Mouse (Mus musculus) gonadal fat pad, adult 2 months (tissue): ENCODE data around the gene Ahsg. TPM values are rescaled to one million over a fixed set of nuclear protein-coding genes. Genes with fewer than 3 reads are reported as not detected.
A peak's percentile ranks its signal among the peaks of the same experiment; 100 is the strongest.

Experiments used
- DNase-seq: peaks from one replicate; pipeline ENCODE4 v3.0.0-alpha.2; 2012; ENCODE audit warnings: low read depth
- polyA plus RNA-seq: library from polyadenylated mRNA; depleted of rRNA; stranded (reverse); fragments of >200 nt; gene quantifications from 2 replicates; pipeline ENCODE4 v1.2.3, GENCODE M21; 2012; rRNA removed

Gene Ahsg
- polyA plus RNA-seq, result 1.6 and 11.2 TPM in 2 replicates

DNA sequence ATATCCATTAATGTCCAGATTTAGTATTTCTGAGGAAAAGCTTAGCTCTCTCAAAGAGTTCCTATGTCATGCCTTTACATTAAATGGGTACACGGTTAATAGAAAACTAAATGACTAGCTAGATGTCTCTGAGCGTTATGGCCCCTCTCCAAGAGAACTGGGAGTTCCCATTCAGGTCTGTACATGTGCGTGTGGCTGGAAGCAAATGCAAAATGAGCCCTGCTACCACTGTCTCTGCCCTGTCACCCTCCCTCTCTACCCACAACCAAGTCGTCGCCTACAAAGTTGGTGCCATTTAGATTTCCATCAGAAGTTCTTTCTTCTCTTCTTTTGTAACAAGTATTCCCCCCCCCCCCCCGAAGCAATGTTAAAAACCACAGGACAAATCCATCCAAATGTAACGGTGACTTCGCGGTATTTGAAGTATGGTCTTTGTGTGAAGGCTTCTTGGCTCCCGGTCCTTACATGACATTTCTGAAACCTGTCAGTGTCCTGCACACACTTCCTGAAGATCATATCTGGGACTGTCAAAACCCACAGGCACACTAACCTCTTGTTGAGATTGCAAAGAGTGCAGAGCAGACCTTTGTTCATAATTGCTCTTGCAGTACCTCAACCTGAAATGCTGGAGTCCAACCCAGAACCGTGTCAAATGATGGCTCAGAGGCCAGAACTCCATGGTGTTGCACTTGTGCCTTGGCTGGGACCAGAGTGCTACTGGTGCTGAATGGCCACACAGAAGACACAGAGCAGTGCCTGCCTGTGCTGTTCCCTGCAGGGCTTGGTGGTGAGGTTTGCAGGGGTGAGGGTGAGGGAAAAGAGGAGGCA lies at the start of gene Ahsg:
Ahsg (plus strand) TSS at position 595 of the 828 bp plus-strand sequence.
- DNase-seq, result no peak

- no peak for DNase-seq
These were observed 48.2 kb upstream of the Ahsg start for GRCm38 (mm10) chr16:22842871-22843270.

GRCm38 (mm10) chr16:22844061-22844801 lies 46.8 kb upstream of the Ahsg start:
- no peak for DNase-seq

DNA sequence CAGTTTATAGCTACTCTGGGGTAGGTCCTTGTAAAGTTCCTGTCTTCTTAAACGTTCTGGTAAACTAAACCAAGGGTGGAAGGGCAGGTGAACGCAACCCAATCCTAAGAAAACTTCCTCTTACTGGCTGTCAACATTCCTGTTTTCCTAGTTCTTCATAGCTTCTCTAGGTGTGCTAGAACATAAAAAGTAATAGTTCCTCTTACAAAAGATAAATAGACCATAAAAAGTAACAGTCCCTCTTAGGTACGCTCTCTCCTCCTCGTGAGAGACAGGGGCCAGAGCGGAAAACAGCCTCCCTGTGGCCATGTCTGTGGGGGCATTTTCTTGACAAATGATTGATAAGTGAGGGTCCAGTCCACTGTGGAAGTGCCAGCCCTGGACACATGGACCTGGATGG lies 46.2 kb upstream of the Ahsg start:
- DNase-seq, result no peak

- DNase-seq, result no peak
These were observed 45.6 kb upstream of the Ahsg start for GRCm38 (mm10) chr16:22845481-22845880.

DNA sequence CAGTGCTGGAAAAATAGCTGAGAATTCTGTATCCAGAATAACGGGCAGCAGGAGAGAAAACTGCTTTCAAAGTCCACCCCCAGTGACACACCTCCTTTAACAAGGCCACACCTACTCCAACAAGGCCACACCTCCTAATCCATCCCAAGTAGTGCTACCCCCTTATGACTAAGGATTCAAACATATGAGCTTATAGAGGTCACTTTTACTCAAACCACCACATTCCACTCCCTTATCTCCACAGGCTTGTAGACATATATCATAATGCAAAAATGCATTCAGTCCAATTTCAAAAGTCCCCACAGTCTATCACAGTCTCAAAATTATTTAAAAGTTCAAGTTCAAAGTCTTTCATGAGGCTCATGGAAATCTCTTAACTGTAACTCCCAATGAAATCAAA lies 43.4 kb upstream of the Ahsg start:
- no peak for DNase-seq

- no peak for DNase-seq
These were observed 42.7 kb upstream of the Ahsg start for GRCm38 (mm10) chr16:22848331-22848730.

GRCm38 (mm10) chr16:22852709-22853108 lies 38.4 kb upstream of the Ahsg start:
- no peak for DNase-seq

- DNase-seq, result no peak
These were observed 34.3 kb upstream of the Ahsg start for GRCm38 (mm10) chr16:22856773-22857172.

GRCm38 (mm10) chr16:22857431-22858113 lies 33.5 kb upstream of the Ahsg start, which contains the start of the genes Tbccd1 and Dnajb11:
TSS of gene Tbccd1 (minus strand) at chr16:22857669.
TSS of gene Dnajb11 (plus strand) at chr16:22857845.
- peak; percentile 92 for DNase-seq

DNA sequence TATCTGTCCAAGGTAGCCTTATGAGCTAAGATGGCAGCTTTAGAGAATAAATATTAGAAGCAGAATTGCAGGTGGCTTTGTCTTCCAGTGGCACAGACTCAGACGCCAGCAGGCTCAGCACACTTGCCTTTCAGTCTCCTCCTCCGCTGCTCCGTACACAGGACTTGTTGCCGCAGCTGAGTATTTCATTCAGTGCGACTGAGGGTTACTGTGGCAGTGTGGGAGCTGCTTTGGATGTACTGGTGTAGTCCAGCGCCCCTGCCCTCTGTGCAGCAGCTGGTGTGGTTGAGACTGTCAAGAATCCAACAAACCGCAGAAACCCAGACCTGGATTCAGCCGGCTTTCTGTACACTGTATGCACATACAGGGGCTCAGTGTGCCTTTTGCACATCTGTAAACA lies 18.7 kb upstream of the Ahsg start:
- DNase-seq, result no peak

- DNase-seq, result no peak
These were observed 17.7 kb upstream of the Ahsg start for GRCm38 (mm10) chr16:22873369-22873768.

DNA sequence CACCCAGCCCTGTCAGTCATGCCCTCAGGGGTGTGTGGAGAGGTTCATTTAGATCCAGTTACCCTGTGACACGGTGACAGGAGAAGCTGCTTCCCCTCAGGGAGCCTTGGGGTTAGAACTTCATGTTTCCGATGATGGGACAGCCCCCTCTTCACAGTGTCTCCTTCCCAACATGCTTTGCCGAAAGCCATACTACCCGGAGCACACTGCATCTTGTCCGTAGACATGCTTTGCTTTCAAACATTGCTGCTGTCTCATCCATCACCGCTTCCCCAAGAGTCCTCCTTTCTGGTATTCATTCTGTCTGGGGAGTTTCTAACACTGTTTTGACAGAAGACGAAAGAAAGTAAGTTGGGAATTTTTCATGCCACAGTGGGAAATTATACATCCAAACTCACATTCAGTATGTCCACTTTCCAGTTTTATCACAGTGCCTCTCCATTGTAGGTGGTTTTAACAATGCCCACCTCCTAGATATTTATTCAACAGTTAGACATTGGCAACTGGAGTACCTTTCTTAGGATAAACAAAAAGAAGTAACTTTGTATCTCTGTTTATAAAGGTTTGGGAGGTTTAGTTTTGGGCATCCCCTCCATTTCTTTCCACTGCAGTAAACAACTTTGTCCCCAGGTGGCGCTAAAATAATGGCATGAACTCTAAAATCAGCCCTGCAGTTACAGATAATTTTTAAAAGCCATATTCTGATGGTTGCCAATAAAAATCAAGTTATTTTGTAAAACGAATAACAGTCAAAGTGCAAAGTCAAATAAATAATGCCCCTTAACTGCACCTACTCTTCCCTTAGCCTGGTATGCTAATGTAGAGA lies 14.6 kb upstream of the Ahsg start:
- no peak for DNase-seq

- no peak for DNase-seq
These were observed 13.3 kb upstream of the Ahsg start for GRCm38 (mm10) chr16:22877660-22878390.

DNA sequence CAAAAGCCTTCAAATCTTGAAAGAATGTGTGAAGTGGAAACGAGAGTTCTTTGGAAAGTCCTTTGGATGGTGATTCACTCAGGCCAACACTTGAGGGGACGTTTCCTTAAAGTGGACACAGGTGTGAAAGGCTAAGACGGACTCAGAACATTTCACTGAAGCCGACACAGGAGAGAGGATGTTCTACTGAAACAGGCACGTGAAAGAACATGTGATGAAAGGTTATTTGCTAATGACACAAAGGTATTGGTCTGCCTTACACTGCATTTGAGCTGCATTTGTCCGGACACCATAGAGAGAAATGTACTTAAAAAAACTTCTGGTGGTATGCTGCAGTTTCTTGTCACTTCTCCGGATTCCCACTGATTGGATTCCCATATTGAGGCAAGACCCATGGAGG lies 12.4 kb upstream of the Ahsg start:
- DNase-seq, result no peak

DNA sequence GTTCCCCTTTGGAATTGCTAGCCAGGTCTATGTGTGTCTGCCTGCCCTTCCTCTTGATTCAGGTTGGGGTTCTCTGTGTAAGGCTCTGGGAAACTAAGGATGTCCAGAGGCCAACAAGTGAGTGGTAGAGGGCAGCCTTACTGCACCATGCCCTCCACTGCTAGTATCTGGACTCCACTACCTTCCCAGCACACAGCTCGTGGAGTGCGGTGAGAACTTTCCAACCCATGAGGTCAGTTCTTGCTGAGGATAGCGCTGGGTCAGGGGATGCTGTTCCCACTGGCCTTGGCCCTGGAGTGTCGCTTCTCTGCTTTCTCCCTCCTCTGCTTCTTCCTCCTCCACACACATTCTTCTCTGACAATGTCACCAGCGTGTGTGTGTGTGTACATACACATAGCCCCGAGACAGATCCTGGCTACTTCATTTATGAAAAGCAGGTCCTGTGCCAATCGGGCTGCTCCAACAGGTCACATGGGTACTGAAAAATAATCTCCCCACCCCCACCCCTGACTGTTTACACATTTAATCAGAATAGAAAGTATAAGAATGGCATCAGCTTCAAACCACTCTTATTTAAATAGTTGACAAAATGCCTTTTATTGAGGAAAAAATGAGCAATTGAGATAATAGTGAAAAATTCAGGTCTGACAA lies 11.0 kb upstream of the Ahsg start:
- no peak for DNase-seq

DNA sequence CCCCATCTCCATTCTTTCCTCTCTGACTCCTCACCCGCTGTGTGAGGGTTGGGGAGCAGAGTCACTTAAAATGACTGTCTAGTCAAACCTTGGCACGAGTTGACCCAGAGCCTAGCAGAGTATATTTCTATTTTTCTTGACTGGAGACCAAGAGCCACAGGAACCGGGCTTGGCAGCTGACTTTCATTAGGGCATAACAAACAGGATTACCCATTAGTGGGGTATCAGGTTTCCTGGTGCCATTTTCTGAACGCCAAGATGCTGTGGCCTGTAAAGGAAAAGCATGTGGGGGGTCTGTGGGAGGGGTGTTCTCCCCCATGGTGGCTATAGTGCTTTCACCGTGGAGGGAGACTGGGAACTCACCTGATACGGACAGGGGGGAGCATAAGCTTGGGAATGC lies 10.2 kb upstream of the Ahsg start:
- DNase-seq, result no peak

- no peak for DNase-seq
These were observed 9.6 kb upstream of the Ahsg start for GRCm38 (mm10) chr16:22881487-22881886.

DNA sequence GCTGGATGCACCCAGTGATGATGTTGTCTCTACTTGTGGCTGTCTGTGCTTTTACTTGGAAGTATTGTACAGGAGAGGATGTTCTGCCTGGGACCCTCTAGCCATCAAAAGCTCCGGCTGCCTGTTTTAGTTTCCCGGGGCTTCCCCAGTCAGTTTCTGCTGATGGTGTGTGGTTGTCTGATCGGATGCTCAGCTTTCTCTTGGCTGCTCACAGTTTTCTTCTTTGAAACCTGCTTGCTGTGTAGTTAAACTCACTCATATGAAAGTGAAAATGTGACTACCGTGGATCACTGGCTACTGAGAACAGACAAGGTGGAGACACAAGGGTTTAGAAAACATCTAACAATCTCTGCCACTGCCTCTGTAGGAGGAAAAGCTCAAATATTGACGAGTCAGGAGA lies 7.6 kb upstream of the Ahsg start:
- DNase-seq, result no peak

- no peak for DNase-seq
These were observed 5.7 kb upstream of the Ahsg start for GRCm38 (mm10) chr16:22885356-22885755.
